ENCODE assay signal across 10 mouse cellular contexts in genomic region chr2:124524167-124524566, GRCm38 (mm10).
DNase-seq lines count a peak whose midpoint lies in the region; TF ChIP-seq lines count a peak whose summit lies in the region.
"Had no signal": no experiment of that assay in that cellular context is flagged by ENCODE, and none has a peak within 500 bp of the region (broad histone marks: within the 10 kb centered on the region; RNA-seq: fewer than 3 reads in every experiment).

No protein-coding gene starts in this region.

- TF ChIP-seq CTCF in brain, embryonic 14.5 days (IDR thresholded peaks at IDR 0.05; ENCODE audit: borderline replicate concordance, extremely low read depth, insufficient read depth, insufficient read length): no peak

- TF ChIP-seq POLR2A in brain, embryonic 14.5 days (IDR thresholded peaks at IDR 0.05; ENCODE audit: borderline replicate concordance, extremely low read depth, insufficient read depth, insufficient read length, poor library complexity, severe bottlenecking): no peak

- peak; percentile 78 to 86 for DNase-seq in cerebellum, postnatal 10 days
- no peak for DNase-seq in cerebellum, adult 9-11 months
- DNase-seq in kidney, postnatal 10 days: peak; percentile 65
- no peak for DNase-seq in kidney, adult 11 months
- peak; percentile 90 for DNase-seq in brain, embryonic 14.5 days (ENCODE audit: low read depth)
- peak; percentile 63 for DNase-seq in layer of hippocampus, adult 11-12 months (ENCODE audit: low spot score)
- no peak for DNase-seq in embryo, embryonic 11 days
- DNase-seq in urinary bladder, adult 2 months (ENCODE audit: low spot score): no peak
- DNase-seq: kidney, adult 2 months; thymus, postnatal 4 days had no signal

Comparison
In these comparisons a context has a peak if more than half of its experiments do, and no peak if none do; other contexts are left out.
1. DNase-seq: peak in cerebellum, postnatal 10 days (2 of 2), kidney, postnatal 10 days (single experiment), brain, embryonic 14.5 days (single experiment) and layer of hippocampus, adult 11-12 months (single experiment); none in cerebellum, adult 9-11 months (single experiment), kidney, adult 11 months (single experiment), embryo, embryonic 11 days (single experiment) and urinary bladder, adult 2 months (single experiment).